Mouse (Mus musculus) ovary, postnatal 14 days (tissue): ENCODE results near the gene Tpt1.

ENCODE experiments used
- DNase-seq: peaks from one replicate; pipeline ENCODE4 v3.0.0; 2022; ENCODE audit warnings: low spot score

Tpt1 gene

DNA sequence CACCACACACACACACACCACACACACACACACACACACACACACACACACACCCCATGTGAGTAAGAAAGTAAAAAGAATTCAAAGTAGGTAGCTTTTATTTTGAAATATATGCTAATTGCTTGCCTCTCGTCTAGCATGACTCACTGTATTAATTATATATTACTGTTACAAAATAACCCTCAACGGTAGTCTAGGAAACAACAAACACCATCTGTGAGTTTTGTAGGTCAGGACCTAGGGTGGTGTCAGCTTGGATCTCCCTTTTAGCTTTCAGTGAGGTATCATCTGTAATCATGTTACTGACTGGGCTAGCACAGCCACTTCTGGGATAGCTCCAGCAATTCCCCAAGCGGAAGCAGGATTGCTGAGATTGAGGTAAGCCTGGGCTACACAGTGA lies 32.4 kb downstream of the Tpt1 start:
- no peak for DNase-seq

GRCm38 (mm10) chr14:75878980-75879379 lies 34.1 kb downstream of the Tpt1 start:
- DNase-seq, result no peak

DNA sequence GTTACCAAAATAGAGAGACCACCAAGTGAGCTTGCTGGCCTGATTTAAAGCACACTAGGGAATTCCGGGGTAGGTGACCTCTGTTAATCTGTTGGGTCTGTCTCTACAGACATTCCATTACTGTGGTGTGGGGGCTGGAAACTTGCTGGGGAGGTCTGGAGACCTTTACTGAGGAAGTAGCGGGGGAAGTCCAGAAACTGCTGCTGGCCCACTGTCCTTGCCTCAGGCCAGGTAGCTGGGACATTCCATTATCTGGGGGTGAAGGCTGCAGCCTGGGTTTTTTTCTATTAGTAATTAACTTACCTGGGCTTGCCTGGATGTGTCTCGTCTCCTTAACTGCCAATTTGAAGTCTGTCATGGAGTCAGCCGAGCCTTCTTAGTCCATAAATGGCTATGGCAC lies 37.0 kb downstream of the Tpt1 start:
- DNase-seq, result no peak

DNA sequence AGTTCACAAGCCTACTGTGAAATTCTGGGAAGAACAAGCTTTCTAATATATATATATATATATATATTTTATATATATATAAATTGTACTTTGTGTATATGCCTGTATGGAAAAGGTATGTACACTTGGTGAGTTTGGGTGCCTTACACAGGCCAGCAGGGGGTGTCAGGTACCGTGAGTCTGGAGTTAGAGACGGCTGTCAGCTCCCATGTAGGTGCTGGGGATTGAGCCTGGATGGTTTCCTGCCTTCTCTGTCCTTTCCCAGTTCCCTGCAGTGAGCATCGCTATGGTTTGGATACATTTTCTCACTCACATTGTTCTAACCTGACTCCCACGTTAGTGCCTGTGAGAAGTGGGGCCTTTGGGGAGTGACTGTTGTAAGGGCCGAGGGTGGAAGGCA lies 38.4 kb downstream of the Tpt1 start:
- DNase-seq, result no peak

DNA sequence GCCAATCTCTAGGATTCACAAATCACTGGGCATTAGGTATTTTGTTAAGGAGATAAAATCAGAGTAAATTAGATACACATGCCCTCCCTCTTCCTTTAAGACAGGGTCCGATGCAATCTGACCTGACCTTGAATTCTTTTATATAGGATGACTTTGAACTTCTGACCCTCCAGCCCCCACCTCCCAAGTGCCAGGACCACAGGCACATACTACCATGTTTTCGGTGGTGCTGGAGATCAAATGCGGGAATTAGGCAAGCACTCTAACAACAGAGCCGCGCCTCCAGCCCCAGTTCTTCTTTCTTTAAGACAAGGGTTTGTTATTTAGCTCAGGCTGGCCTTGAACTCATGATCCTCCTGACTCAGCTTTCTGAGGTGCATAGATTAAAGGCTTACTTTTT lies 39.0 kb downstream of the Tpt1 start:
- DNase-seq, result no peak

- no peak for DNase-seq
Measured at GRCm38 (mm10) chr14:75892118-75892517, 47.2 kb downstream of the Tpt1 start.
